Mouse (Mus musculus) bone marrow, adult 2 months (tissue): Measurements from ENCODE around the gene Scg2.

Source experiments
- CTCF ChIP-seq: fragments of 200-500 bp; IDR thresholded peaks from 2 replicates; pipeline ENCODE4 v1.5.1; 2011; ENCODE audit warnings: low read length, control low read depth; ENCODE audit not compliant: control insufficient read depth, insufficient read depth
- POLR2A ChIP-seq: fragments of 200-500 bp; IDR thresholded peaks from 2 replicates; pipeline ENCODE4 v1.6.1; 2011; ENCODE audit warnings: low read depth, mild to moderate bottlenecking, control low read depth, low read length, borderline replicate concordance; ENCODE audit not compliant: control insufficient read depth

- TF ChIP-seq CTCF (no peak), POLR2A (no peak)
Observed at GRCm38 (mm10) chr1:79436671-79437070, 3.2 kb downstream of the Scg2 start.
